Mouse (Mus musculus) liver, postnatal 0 days (tissue): ENCODE measurements around the gene N4bp2. TPM values are rescaled to one million over a fixed set of nuclear protein-coding genes. Genes with fewer than 3 reads are reported as not detected.

Source experiments
- ATAC-seq: fragments of 200-750 bp; cut with Nextera tagmentation; 2 replicates; pipeline ENCODE4 v1.8.0; 2017; ENCODE audit warnings: mild to moderate bottlenecking, moderate library complexity
- DNase-seq: peaks from one replicate; pipeline ENCODE4 v3.0.0-alpha.2; 2016
- H3K27ac ChIP-seq: fragments of 300-500 bp; sonication (generic); 2 replicates; pipeline ENCODE4 v1.5.1; 2014; ENCODE audit warnings: antibody characterized with exemption, moderate library complexity, mild to moderate bottlenecking, low read depth
- H3K27me3 ChIP-seq: fragments of 300-500 bp; sonication (generic); 2 replicates; pipeline ENCODE4 v1.6.1; 2014; ENCODE audit warnings: low read length, control low read depth, mixed read lengths; ENCODE audit not compliant: insufficient read depth
- H3K36me3 ChIP-seq: fragments of 300-500 bp; sonication (generic); replicated peaks from 2 replicates; pipeline ENCODE4 v1.6.1; 2014; ENCODE audit warnings: mild to moderate bottlenecking, control low read depth, low read length, moderate library complexity, mixed read lengths; ENCODE audit not compliant: insufficient read depth
- H3K4me1 ChIP-seq: fragments of 300-500 bp; sonication (generic); 2 replicates; pipeline ENCODE4 v1.6.1; 2014; ENCODE audit warnings: antibody characterized with exemption, mild to moderate bottlenecking, control low read depth; ENCODE audit not compliant: insufficient read depth
- H3K4me2 ChIP-seq: fragments of 300-500 bp; sonication (generic); 2 replicates; pipeline ENCODE4 v1.6.1; 2014; ENCODE audit warnings: low read depth, mild to moderate bottlenecking, low read length, moderate library complexity, mixed read lengths
- H3K4me3 ChIP-seq: fragments of 300-500 bp; sonication (generic); 2 replicates; pipeline ENCODE4 v1.5.1; 2014; ENCODE audit warnings: low read depth, low read length
- H3K9ac ChIP-seq: fragments of 300-500 bp; sonication (generic); replicated peaks from 2 replicates; pipeline ENCODE4 v1.6.1; 2014; ENCODE audit warnings: mild to moderate bottlenecking, moderate library complexity
- H3K9me3 ChIP-seq: fragments of 300-500 bp; sonication (generic); 2 replicates; pipeline ENCODE4 v1.6.1; 2016; ENCODE audit warnings: mild to moderate bottlenecking, control low read depth, low read length, mixed read lengths
- CTCF ChIP-seq: sonication (generic); IDR thresholded peaks from 2 replicates; pipeline ENCODE4 v1.5.1; 2016; ENCODE audit warnings: antibody characterized with exemption, low read depth
- EP300 ChIP-seq: IDR thresholded peaks from 2 replicates; pipeline ENCODE4 v1.6.1; 2016; ENCODE audit warnings: antibody characterized with exemption, low read depth, mild to moderate bottlenecking
- whole genome bisulfite sequencing: fragments of 180-500 bp; shearing (Covaris S2); extraction: QIAGEN DNeasy Blood & Tissue Kit; methylation state at CpG from one replicate; pipeline ENCODE4 v1.1.7; 2014; ENCODE audit not compliant: insufficient replicate concordance; 5-methylcytosine and 5-hydroxymethylcytosine counted together
- polyA plus RNA-seq: library from polyadenylated mRNA; unstranded; fragments of >200 nt; fragmentation: Nextera tagmentation; extraction: Ambion mirVana; gene quantifications from 2 replicates; pipeline ENCODE4 v1.2.1, GENCODE M21; 2015

N4bp2 gene
- polyA plus RNA-seq, 1 experiment from 2014 or later: 5.1 TPM

DNA sequence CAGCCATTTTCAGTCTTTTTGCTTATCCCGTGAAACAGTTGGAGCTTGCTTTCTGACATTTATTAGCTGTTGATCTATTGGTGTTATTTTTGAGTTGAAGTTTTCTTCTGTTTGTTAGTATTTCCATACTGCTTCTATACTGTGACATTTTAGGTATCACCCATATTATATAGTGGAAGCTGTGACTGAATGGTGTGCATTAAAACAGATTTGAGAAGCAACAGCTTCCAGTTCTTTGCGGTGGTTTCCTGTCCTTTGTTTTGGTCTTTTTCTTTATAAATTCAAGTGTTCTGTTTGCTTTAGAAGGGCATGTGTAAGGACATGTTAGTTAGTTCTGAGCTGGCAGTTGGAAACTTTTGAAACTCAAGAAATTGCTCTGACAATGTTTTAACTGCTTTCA lies 65.7 kb downstream of the N4bp2 start:
- WGBS: 69% methylated on average over 2 of the region's 2 CpGs

DNA sequence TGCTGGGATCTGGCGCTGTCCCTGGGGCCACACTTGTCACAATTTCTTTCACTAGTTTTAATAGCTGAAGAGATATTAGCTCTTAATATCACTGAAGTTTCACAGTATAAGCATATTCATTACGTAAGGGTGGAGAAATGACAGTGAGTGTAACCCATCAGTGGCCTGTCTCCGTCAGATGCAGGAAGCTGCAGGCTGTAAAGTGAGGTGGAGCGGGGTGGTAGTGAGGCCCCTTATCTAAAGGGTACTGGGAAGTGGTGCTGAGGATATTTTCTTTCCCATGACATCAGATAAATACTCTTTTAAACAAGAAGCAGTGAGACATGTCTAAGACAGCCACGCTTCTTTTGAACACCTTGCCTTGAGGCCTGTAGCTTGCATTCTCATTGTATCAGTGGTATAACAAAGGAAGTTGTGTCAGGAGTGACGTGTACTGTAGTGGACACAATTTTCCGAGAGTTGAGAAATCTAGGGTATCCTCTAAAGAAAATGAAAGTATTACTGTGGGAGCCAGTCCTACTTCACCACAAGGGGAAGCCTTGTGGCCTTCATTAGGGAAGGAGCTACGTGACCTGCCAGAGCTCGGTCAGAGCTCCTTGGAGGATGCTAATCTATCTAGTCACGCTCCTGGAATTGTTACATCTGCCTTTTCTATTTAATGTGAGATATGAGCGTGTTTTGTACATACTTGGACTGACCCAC lies 68.7 kb downstream of the N4bp2 start:
- 50% methylated on average over 11 of the region's 11 CpGs for WGBS
- no peaks in the 10 kb centered on the region for H3K9me3 ChIP-seq
- H3K36me3 ChIP-seq: 0 out of 2 replicates have a peak, but pooled peaks cover 3% of the 10 kb centered on the region
- H3K4me3 ChIP-seq: no peak overlapping the region
- H3K4me2 ChIP-seq: no peak overlapping the region
- TF ChIP-seq EP300: no peak
- peak; percentile 34 for TF ChIP-seq CTCF
- DNase-seq (no peak), ATAC-seq (0 out of 2 replicates have a peak, but pooled peaks have one; percentile 25)
- H3K4me1 ChIP-seq: no peaks in the 10 kb centered on the region
- H3K27ac ChIP-seq: no peak overlapping the region
- no peak overlapping the region for H3K9ac ChIP-seq
- H3K27me3 ChIP-seq: no peaks in the 10 kb centered on the region

More for the DNA sequence above, 65.7 kb downstream of the N4bp2 start:
- Histone ChIP-seq H3K36me3 (peaks cover 20% of the 10 kb centered on the region), H3K4me3 (no peak overlapping the region), H3K4me1 (no peaks in the 10 kb centered on the region), H3K27ac (no peak overlapping the region), H3K9ac (no peak overlapping the region), H3K4me2 (no peak overlapping the region), H3K27me3 (no peaks in the 10 kb centered on the region), H3K9me3 (no peaks in the 10 kb centered on the region)
- DNase-seq (no peak), ATAC-seq (no peak)
- TF ChIP-seq EP300 (no peak), CTCF (no peak)

DNA sequence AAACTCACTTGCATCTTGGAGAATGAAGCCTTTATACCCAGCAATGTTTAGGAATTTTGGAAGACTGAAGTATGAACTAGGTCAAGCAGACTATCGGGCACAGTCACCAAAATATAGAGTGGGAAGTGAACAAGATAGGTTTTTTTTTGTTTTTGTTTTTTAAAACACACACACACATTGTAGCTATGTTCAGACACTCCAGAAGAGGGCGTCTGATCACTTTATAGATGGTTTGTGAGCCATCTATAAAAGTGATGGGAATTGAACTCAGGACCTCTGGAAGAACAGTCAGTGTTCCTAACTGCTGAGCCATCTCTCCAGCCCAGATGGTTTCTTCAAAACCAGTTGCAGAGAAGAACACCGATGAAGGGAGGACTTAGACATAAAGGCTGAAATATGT lies 69.8 kb downstream of the N4bp2 start:
- no peak for ATAC-seq
- H3K9me3 ChIP-seq: no peaks in the 10 kb centered on the region
- TF ChIP-seq CTCF (no peak), EP300 (no peak)
- H3K4me2 ChIP-seq: no peak overlapping the region
- no peaks in the 10 kb centered on the region for H3K4me1 ChIP-seq
- no peak overlapping the region for H3K4me3 ChIP-seq
- no peaks in the 10 kb centered on the region for H3K36me3 ChIP-seq
- H3K9ac ChIP-seq: no peak overlapping the region
- DNase-seq: no peak
- no peaks in the 10 kb centered on the region for H3K27me3 ChIP-seq
- H3K27ac ChIP-seq: no peak overlapping the region
- 75% methylated on average over 3 of the region's 3 CpGs for WGBS

DNA sequence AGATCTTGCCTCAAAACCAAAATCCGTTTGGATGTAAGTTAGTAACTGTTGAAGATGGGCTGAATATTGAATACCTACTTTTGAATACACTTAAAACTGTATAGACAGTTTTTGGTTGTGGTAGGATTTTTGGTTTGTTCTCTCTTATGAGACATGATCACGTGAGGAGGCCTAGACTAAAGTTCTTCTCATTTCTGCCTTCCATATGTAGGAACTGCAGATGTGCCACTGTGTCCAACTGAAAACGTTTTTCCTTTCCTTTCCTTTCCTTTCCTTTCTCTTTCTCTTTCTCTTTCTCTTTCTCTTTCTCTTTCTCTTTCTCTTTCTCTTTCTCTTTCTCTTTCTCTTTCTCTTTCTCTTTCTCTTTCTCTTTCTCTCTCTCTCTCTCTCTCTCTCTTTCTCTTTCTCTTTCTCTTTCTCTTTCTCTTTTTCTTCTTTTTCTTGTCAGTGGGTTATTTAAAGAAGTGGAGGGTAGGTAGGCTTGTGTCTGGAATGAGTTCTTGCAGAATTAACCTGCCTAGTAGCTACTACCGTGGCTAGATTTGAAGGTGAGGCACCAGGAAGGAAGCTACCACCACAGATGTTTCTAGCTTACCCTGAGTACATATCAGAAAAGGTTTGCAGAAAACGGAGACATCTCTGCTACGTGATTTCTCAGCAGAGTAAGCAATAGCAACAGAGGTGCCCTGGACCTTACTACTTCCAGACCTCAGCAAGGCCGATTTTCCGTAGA lies 70.6 kb downstream of the N4bp2 start:
- Histone ChIP-seq H3K4me2 (no peak overlapping the region), H3K9ac (no peak overlapping the region), H3K9me3 (no peaks in the 10 kb centered on the region), H3K27ac (no peak overlapping the region), H3K27me3 (no peaks in the 10 kb centered on the region), H3K4me1 (no peaks in the 10 kb centered on the region), H3K4me3 (no peak overlapping the region), H3K36me3 (no peaks in the 10 kb centered on the region)
- ATAC-seq (no peak), DNase-seq (no peak)
- TF ChIP-seq CTCF: no peak
- no peak for TF ChIP-seq EP300
- WGBS: 87% methylated on average over 8 of the region's 8 CpGs

DNA sequence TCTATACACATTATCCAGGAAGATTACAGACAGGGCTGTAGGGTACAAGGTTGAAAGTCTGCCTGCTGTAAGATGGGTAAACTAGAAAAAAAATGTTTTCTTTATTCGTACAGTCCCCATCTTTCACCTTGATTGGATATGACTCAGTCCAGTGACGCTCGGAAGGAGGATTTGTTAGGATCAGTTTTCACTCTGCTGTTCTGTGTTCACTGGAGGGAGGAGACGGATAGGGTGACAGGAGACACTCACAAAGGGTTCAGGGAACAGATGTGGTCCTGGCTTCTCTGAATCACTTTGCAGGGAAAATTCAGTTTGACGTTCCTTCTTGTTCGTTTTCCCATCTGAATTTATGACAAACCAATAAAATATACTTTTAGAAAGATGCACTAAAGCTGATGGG lies 74.7 kb downstream of the N4bp2 start:
- WGBS: 87% methylated on average over 6 of the region's 6 CpGs

DNA sequence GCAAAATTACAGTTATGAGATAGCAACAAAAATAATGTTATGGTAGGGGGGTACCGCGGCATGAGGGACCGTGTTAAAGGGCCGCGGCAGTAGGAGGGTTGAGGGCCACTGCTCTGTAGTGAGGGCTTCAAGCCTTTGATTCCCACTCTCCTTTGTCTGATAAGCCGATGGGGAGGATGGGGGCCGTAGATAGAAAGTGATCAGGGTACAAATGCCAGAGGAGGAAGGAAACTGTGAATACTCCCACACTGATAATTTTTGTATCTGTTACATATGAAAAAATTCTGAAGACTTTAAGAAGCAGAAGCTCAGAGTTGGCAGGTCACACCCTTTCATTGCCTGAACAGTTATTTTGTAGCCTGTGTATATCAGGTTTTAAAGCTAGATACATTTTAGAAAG lies 79.6 kb downstream of the N4bp2 start:
- TF ChIP-seq CTCF: no peak
- no peak for TF ChIP-seq EP300
- ATAC-seq (no peak), DNase-seq (no peak)
- no peaks in the 10 kb centered on the region for H3K27me3 ChIP-seq
- H3K9me3 ChIP-seq: no peaks in the 10 kb centered on the region
- no peak overlapping the region for H3K9ac ChIP-seq
- 63% methylated on average over 7 of the region's 7 CpGs for WGBS
- H3K36me3 ChIP-seq: no peaks in the 10 kb centered on the region
- no peaks in the 10 kb centered on the region for H3K4me1 ChIP-seq
- no peak overlapping the region for H3K4me2 ChIP-seq
- no peak overlapping the region for H3K4me3 ChIP-seq
- no peak overlapping the region for H3K27ac ChIP-seq

More for the DNA sequence above, 74.7 kb downstream of the N4bp2 start:
- no peak overlapping the region for H3K27ac ChIP-seq
- H3K4me2 ChIP-seq: no peak overlapping the region
- no peaks in the 10 kb centered on the region for H3K27me3 ChIP-seq
- H3K36me3 ChIP-seq: no peaks in the 10 kb centered on the region
- H3K4me3 ChIP-seq: no peak overlapping the region
- DNase-seq (no peak), ATAC-seq (no peak)
- TF ChIP-seq EP300: no peak
- no peak for TF ChIP-seq CTCF
- no peak overlapping the region for H3K9ac ChIP-seq
- H3K4me1 ChIP-seq: no peaks in the 10 kb centered on the region
- no peaks in the 10 kb centered on the region for H3K9me3 ChIP-seq
